Mouse (Mus musculus) frontal cortex, postnatal 25 days (tissue): ENCODE measurements at regions not wholly inside any gene's neighbourhood (a gene's known extent, or its start where the extent isn't known, plus 50 kb on each side); places are given as distances from the start of the nearest gene placed in this dataset.
A peak's percentile ranks its signal among the peaks of the same experiment; 100 is the strongest.
"Not testable (repeated sequence)": the region's sequence is repeated elsewhere in the genome, so short reads cannot be mapped to it uniquely, and the experiment has no call there.

Experiments
- DNase-seq, 2 experiments: peaks; one replicate each; pipeline ENCODE4 v3.0.0; 2022; ENCODE audit warnings: low spot score in 2 of 2

DNA sequence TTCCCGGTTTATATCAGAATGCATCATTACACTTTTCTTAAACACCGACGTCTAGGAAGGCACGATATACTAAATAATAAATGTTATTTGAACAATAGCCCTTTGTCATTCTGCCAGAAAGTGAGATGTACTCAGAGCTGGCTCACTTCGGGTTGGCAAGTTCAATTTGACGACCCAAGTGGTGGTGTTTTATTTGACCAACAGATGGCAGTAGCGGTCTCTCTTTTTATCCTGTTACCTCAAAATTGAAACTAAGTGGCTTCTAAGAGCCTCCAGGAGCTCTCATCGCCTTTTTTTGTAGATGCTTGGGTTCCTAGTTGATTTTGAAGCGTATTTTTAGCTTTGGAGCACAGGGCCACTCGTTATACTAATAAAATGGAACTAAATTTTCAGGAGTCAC is 66.7 kb upstream of the Chmp2b start:
- DNase-seq, result peak; percentile 20 to 53

DNA sequence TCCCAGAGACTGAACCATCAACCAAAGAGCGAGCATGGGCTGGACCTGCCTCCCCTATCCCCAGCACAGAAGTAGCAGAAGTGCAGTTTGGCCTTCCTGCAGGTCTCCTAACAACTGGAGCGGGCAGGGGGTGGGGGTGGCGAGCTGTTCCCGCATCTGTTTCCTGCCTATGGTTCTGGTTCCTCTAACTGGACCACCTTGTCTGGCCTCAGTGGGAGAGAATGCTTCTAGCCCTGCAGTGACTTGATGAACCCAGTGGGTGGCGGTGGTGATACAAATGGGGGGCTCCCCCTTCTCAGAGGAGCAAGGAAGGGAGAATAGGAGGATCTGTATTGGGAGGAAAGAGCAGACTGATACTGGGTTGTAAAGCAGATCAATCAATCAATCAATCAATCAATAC is 69.2 kb upstream of the Chmp2b start:
- no peak for DNase-seq

DNA sequence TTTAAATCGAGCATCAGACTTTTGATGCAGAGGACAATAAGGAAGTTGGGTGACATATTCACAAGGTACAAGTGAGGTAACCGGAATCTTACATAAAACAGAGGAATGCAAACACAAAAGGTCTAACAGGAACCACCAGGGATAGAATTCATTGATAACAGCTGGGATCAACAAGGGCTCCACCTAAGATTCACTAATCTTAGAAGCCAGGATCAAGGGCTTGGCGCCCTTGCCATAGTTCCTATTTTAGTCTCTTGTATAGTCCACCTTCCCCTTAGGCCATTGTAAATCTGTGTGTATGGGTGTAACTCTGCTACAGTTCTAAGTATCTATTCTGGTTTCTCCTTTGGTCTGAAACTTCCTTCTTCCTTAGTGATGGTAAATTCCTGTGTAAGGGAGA is 84.2 kb upstream of the Chmp2b start:
- not testable (repeated sequence) for DNase-seq

DNA sequence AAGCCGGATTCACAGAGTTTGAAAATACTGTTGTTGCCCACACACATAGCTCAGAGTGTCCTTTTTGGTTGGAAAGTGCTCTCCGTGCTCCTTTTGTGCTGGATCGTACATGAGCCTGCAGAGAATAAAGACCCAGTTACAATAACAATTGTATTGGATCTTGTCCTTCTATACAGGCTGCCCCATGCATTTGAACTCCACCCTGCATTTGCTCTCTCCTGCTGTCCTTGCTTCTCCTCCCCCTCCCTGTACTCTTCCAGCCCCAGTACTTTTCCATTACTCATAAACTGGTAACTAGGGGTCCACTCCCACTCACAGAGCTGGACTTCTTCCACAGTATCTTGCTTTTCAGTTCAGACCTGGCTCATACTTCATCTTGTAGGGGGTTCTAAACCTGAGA is 86.5 kb upstream of the Chmp2b start:
- DNase-seq, result no peak

DNA sequence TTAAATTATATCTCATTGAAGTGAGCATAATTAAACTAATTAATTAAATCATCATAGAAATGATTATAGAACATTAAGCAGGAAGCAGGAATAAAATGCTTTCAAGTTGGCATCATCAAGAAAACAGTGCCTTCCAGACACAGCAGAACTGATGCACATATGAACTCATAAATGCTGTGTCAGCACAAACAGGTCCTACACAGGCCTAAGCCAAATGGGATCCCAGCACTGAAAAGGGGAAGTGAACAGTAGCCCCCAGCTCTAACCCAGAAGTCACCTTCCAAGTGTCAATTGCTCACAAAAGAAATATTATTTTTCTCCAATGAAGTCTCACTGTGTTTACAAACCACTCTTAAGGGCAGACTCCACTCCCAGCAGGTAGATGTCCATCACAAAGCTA is 93.0 kb upstream of the Chmp2b start:
- DNase-seq, result no peak

DNA sequence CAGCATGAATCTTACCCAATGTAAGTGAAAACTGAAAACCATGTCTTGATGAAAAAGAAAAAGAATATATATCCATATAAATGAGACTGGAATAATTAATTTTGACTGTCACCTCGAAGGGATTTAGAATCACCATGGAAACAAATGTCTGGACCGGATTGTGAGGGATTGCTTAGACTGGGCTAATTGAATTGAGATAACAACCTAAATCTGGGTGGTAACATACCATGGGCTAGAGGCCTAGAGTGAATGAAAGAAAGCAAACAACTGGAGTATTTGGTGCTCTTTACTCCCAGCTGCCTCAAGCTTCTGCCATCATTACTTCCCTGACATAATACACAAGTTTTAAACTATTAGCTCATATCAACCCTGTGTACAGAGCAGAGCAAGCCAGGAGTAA is 95.3 kb upstream of the Chmp2b start:
- DNase-seq, result no peak

DNA sequence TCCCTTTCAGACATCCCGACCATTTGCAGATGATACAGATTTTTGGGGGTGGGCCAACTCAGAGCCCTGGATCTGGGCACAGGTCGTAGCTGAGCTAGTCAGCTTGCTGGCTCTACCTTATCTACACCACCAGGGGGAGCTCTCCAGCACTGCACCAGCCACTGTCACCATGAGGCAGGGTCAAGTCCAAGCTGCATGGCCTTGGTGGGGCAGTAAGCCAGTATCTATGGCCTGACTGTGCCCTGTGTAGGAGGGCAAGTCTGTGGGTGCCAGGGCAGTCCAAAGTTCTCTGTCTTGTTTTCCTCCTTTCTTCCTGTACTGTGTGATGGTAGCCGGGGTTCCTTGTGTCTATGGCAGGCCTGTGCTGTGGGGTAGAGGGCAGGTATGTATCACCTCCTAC is 102.3 kb upstream of the Chmp2b start:
- no peak for DNase-seq

DNA sequence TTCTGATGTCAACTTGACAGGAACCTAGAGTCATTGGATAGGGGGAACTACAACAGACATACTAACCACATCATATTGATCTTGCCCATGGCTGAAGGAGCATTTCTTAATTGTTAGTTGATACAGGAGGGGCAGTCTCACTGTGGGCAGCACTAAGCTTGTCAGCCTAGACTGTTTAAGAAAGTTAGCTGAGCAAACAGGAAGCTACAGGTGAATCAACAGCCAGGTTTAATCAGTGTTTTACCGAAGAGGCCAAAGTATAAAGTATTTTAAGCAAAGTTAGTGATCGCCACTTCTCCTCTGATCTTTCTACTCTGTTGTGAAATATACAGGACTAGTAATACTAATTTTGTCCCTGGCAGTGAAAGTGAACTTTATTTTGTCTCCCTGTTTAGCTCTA is 109.6 kb upstream of the Chmp2b start:
- no peak for DNase-seq

DNA sequence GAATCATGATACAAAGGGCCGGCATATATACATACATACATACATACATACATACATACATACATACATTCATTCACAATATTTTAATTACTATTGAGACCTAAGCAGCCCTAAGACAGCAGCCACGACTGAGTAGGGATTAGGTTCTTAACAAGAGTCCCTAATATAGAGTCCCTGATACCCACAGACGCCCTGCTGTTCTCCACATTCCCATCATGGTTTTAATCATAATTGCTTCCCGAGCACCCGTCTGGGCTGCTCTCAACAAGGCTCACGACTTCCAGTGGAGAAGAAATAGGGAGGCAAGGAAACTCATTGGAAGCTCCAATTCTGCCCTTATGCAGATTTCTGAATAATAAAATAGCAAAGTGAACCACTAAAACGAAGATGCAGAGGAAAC is 120.6 kb upstream of the Chmp2b start:
- DNase-seq, result no peak

DNA sequence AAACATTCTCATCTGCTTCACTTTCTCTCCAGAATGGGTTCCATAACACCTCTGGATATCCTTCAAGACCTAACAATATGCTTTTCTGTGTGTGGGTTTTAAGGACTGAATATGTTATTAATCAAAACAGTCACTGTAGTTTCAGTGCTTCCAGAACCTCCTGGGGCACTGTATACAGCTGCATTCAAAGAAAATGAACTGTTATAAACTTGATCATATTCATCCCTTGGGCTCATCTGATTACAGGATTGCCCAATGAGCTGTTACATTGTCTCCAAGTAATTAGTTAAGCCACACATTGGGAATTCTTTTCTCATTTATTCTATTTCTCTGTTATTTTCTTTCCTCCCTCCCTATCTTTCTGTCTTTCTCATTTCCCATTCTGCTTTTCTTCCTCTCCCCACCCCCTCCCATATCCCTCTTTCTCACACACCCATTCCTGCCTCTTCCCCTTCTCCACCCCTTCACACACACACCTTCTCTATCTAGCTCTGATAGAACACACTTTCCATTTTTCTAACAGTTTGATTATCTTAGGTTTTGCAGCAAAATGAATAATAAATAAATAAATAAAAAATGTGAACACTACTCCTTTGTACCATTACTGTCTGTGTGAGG is 121.3 kb upstream of the Chmp2b start:
- no peak for DNase-seq

DNA sequence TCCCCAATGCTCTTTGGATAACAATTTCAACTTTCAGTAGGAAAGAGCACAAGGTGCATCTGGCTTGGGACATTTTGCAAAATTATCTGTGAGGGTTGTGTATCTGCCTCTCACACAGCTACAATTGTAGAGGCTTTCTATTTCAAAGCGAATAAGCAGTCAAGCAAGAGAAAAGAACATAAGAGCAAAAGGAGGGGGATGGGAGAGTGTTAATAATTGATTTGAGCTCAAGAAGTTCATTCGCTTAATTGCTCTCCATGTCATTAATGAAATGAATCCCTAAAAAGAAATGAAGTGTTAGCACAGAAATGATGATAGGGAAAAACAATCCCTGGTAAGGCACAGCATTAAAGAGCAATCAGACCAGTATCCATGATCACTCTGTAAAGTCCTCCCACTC is 121.4 kb upstream of the Vgll3 start:
- no peak for DNase-seq

DNA sequence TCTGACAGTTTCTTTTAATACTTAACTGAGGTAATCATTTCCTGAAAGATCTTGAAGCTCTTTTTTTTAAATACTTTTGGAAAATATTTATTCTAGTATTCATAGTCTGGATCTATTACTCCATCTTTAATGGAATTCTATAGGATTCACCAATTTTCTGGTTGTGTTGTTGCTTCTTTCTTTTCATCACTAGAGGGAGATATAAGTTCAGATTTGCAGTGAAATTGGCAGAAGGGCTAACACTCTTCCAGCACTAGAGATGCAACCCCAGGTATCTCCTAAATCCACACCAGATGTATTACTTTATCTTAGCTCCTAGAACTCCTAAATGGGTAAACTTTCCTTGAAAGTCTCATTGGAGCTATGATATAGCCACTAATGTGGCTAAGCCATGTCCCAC is 99.4 kb upstream of the Vgll3 start:
- no peak for DNase-seq

DNA sequence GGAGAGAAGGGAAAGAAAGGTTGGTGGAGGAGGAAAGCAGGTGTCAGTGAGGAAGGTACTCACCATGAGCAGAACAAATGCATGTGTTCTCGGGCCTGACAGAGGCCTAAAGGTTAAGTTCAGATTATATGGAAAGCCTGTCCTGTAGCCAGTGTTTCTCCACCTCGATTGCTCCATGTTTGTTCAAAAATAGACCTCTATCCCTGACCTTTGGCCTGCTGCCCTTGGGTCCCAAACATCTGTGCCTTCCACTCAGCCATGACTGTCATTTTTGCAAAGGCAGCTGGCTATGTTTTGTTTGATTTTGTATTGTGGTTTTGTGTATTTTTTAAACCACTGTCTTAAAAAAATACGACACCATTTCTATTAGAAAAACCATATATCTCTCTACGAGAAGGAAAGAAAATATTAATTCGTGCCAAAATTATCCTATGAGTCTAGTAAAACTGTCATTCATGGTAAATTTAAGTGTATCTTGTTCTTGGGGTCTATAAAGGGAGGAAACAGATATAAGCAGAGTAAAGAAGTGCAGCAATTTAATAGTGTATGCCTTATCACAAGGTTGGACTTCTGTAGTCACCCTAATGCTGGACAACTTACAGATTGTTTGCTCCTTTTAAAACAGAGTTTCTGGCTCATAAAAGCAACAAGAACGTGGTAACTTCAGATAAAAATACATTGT is 96.1 kb upstream of the Vgll3 start:
- DNase-seq, result no peak

DNA sequence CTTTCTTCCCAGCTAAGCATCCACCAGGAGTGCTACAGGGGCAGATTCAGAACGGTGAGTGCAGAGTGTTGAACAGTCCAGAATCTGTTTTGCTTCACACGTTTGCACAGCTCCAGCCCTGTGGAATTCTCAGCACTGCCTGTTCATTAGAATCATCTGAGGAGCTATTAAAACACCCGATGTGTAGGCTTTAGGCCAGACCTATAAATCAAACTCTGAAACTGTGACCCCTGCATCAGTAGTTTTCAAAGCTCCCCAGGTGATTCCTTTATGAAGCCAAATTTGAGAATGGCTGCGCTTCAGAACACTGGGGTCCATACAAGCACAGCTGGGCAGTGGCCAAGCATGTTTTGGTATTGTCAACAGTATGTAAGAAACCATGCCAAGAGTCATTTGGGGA is 94.1 kb upstream of the Vgll3 start:
- no peak for DNase-seq

DNA sequence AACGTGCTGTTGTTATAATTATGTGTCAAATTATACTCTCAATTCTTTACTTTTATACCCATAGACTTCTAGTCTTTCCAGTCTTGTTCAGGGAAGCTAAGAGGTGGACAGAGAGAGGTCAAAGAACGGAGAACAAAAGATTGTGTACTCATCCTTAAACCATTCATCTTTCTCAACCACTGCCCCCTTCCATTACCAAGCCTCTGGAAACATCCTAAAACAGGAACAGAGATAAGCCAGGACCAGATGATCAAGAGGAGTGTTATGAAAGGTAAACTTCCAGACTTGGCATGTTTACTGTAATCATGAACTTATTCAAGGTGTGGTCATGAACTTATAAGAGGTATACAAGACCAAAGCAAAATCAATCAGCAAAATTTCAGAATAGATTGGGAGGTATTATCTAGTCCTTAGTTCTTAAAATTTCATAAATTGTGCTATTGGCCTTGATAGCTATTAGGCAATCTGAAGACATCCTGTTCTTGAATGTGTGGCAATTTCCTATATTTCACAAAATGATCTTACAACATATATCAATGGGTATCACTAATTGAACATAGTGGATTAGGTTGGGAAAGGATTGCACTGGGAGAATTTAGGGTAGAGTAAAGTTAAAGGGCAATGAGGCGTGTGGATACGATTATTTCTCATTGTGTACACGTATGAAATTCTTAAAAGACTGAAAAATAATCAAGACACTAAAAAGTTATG is 89.3 kb upstream of the Vgll3 start:
- no peak for DNase-seq

DNA sequence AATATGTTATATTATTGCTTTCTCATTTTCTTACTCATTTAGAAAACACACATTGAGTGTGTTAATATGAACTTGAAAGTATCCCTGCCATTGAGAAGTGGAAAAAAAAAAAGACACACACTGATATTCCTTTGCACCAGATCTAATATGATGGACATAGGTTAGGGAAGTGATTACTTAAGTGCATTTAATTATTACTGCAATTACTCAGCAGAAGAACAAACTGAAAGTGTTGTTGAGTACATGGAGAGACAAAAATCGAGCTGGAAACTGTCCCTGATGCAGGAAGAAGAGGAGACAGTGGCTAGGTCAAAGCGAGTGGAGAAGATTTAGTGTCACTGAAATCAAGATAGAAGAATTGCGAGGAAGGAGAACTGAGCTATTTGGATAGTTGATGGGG is 88.8 kb upstream of the Vgll3 start:
- DNase-seq, result no peak

DNA sequence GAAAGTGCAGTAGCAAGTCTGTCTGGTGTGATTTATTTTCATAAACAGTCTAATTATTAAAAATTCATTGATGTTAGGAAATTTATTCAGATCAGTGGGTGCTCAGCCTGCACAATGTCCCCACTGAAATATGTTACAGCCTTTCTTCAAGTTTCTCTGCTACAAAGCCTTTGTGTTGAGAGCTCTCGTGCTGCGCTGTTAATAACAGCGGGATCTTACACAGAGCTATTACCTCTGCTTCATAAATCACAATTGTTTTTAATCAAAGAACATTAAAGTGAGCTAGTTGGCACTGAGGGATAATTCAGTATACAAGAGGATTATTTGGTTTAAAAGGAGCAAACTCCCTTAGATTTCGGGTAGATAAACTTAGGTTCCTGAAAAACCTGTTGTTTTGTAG is 85.7 kb upstream of the Vgll3 start:
- no peak for DNase-seq

DNA sequence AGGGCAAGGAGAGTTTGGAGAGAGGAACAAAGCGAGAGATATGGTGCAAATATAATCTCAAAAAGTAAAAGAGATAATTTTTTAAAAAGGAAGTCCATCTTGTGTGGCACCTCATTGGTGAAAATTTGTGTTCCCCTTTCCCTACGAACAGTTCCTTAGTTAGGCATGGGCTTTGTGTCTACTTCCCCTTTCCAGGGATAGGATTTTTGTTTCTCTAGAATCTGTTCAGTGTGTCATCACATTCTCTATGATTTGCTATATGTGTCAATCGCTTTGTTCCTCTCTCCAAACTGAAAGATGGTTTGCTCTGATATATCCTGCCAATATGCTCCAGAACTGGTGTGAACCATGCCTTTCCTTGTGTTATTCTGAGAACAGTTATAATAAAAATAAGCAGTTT is 75.4 kb upstream of the Vgll3 start:
- no peak for DNase-seq

DNA sequence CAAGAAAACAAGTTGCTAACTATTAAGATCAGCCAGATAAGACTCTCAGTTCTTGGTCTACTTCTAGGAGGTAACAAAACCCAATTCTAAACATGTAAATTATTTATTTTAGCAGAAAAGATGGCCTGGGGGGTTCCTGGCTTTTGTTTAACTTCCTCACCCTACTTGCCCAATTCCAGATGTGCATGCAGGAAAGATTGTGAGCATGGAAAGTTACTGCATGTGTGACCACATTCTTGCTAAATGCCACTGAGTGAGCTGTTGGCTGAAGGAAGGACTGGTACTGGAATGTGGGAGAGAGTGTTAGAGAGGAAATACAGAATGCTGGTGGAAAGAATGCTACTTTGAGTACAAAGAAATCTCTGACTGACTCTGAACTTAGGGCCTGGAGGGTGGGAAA is 72.1 kb upstream of the Vgll3 start:
- no peak for DNase-seq

DNA sequence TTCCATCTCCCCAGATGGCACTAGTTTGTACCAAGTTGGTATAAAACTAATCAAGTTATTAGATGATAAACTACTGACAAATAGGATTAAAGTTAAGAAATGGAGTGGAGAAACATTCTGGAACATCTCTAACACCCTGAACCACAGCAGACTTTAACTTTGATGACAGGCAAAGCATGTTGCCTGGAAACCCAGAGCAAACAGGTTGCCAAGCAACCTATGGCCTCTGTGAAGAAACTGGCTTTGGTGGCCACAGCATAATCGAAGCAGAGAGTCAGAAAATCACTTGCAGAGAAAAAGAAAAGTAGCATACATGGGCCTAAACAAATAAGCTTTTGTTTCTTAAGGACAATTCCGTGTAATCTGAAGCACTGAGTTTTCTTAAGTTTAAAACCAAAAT is 59.4 kb upstream of the Vgll3 start:
- DNase-seq, result no peak
